Mouse (Mus musculus): ENCODE data around the gene Uhrf1bp1l.
"Not testable (repeated sequence)": the region's sequence is repeated elsewhere in the genome, so short reads cannot be mapped to it uniquely, and the experiment has no call there.

Gene Uhrf1bp1l

DNA sequence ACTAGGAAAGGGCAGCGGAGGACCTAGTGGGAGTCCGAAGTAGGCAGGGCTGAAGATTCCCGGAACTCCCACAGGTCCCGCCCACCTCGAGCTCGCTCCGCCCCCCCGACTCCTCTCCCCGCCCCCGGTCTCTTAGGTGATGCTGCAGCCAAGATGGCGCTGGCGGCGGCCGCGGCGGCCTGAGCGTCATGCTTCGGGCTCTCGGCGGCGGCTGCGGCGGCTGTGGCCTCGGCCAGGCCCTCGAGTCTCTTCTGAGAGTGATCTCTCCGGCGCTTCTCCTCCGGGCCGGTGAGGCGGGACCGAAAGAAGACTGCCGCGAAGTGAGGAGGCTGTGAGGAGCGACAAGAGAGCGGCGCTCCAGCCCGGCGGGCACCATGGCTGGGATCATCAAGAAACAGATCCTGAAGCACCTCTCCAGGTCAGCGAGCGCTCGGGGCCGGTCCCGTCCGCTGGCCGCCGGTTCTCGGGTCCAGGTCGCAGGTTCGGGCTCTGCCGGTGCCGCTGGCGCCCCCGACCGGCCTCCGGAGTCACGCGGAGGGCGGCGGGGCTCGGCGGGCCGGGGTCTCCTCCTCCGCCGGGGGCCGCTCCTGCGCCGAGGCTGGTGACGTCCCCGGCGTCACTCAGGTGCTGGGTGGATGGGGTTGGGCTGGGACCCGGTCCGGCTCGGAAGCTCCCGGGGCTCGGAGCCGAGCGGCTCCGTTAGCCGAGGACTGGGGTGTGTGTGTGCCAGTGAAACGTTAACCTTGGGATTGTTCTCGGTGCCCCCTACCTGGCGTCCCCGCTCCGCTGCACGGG lies at the start of gene Uhrf1bp1l:
Uhrf1bp1l (plus strand) TSS at position 121 of the 795 bp plus-strand sequence.
- peak; percentile 93 for DNase-seq

DNA sequence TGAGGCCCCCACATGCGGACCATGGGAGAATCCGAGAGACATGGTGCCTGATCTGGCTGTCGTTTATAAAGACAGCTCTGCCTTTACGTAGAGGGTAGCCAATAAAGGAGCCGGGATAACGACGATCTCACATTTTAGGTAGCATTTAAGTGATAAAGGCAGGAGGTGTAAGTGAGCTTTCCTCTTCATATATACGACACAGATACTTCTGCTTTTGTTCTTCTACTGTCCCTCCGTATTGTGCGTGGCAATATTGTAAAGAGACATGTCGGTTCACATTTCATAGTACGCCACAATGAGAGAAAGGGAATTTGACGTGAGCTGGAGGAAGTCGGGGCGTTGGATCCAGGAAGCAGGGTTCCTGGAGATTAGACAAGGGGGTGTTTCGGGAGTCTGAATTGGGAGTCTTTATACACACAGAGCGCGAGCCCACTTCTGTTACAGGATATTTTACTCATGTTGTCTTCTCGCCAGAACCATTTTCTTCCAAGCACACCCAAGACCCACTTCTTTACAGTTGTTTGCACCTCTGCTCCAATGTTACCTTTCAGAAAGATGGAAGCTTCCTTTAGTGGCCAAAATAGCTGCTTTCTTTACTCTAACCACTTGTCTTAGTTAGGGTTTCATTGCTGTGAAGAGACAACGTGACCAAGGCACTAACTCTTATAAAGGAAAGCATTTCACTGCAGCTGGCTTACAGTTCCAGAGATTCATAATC lies 49.4 kb upstream of the Uhrf1bp1l start:
- no peak for DNase-seq

DNA sequence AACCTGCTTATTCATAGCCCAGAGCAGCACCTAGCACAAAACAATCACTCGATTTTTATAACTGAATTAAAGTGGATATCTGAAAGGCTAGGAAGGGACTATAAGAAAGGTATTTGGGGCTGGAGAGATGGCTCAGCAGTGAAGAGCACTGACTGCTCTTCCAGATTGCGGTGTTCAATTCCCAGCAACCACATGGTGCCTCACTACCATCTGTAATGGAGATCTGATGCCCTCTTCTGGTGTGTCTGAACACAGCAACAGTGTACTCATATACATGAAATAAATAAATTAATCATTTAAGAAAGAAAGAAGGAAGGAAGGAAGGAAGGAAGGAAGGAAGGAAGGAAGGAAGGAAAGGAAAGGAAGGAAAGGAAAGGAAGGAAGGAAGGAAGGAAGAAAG lies 48.5 kb upstream of the Uhrf1bp1l start:
- not testable (repeated sequence) for DNase-seq

DNA sequence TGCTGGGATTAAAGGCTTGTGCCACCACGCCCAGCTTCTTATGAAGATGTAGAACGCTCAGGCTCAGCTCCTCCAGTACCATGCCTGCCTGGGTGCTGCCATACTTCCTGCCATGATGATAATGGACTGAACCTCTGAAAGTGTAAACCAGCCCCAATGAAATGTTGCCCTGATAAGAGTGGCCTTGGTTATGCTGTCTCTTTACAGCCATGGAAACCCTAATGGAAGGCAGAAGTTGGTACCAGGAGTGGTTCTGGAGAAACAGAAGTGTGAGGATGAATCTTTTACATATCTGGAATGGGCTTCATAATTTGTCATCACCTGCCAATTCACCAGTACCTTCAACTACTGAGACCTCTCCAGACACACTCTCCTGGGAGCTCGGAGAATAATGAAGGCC lies 46.8 kb upstream of the Uhrf1bp1l start:
- DNase-seq = no peak

DNA sequence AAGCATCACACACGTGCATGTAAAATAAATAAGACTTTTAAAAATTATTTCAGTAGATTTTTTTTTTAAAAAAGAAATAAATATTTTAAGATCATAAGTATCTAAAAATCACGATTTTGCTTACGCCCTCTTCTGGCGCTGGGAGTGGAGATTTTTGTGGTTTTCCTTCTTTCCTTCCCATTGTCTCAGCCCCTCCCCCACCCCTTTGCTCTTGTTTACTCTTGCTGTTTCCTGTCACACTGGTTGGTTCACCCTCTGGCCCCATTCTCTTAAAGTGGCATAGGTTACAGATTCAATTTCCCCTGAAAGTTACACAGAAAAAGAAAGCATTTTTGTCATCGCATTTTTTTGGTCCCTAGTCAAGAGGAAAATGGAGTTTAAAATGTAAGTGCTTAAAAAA lies 41.7 kb upstream of the Uhrf1bp1l start:
- no peak for DNase-seq

DNA sequence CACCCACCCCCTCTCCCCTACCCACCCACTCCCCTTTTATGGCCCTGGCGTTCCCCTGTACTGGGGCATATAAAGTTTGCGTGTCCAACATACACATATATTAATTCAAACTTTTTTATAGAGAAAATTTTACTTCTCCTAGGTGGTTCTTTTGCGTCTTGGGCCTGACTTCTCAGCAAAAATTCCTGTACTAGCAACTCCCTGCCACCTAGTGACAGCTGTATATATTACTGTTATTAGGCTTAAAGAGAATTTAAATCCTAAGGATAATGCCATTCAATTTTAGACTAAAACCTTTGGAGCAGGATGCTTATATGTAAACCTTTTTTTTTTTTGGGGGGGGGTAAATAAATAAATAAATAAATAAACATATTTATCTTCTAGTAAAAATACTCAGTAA lies 37.4 kb upstream of the Uhrf1bp1l start:
- DNase-seq = no peak

DNA sequence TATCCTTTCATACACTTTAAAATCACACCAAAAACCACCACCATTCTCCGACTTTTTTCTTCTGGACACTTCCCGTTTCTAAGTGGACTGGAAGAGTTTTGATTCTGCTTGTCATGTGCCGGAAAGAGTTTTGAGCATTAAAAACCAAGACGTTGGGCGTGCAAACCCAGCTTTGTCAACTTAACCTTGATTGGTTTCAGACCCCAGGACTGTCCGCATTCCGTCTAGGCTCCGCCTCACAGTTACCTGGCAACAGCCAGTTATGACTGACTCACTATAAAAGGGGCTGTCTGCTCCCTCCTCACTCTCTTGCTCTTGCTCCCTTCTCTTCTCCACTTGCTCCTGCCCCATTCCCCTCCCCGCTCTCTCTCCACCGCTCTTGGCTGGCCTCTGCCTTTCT lies 36.1 kb upstream of the Uhrf1bp1l start:
- DNase-seq = peak; percentile 10

DNA sequence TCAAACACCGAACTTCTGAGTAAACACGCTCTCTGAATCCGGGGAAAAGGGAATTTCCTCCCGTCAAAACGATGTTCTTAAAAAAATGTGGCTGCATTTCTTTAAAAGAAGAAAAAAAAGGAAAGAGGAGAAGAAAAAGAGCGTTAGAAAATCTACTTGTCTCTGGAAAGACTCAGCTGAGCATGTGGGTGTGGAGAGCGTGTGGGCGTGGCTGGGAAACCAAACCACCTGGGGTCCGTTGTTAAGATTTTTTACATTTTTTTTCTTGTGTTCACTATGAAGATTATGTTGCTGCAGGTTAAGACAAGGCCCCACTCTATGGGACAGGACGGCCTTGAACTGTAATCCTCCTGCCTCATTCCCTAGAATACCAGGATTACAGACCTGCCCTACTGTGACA lies 29.9 kb upstream of the Uhrf1bp1l start:
- DNase-seq = no peak

DNA sequence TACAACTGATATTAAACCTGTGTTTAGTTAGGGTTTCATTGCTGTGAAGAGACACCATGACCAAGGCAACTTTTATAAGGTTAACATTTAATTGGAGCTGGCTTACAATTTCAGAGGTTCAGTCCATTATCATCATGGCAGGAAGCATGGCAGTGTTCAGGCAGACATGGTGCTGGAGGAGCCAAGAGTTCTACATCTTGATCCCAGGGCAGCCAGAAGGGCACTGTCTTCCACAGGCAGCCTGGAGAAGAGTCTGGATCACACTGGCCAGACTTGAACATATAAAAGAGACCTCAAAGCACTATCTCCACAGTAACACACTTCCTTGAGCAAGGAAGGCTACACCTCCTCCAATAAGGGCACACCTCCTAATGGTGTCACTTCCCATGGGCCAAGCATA lies 24.5 kb upstream of the Uhrf1bp1l start:
- DNase-seq = peak; percentile 18

DNA sequence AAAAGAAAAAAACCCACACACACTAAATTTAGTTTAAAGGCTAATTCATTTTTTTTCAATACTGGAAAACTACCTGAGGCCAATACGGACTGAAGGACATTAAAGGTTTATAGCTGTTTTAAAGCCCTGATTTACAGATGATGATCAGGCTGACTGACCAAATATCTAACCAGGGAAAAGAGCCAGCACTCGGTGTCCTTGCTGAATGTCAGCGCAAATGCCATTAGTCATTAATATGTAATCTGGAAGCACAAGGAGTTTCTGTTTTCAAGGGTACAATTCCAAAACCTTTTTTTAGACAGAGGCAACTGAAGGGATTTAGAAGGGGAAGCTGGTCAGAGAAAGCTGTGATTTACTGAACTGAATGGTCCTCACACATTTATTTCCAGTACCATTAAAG lies 24.0 kb upstream of the Uhrf1bp1l start:
- peak; percentile 65 for DNase-seq

DNA sequence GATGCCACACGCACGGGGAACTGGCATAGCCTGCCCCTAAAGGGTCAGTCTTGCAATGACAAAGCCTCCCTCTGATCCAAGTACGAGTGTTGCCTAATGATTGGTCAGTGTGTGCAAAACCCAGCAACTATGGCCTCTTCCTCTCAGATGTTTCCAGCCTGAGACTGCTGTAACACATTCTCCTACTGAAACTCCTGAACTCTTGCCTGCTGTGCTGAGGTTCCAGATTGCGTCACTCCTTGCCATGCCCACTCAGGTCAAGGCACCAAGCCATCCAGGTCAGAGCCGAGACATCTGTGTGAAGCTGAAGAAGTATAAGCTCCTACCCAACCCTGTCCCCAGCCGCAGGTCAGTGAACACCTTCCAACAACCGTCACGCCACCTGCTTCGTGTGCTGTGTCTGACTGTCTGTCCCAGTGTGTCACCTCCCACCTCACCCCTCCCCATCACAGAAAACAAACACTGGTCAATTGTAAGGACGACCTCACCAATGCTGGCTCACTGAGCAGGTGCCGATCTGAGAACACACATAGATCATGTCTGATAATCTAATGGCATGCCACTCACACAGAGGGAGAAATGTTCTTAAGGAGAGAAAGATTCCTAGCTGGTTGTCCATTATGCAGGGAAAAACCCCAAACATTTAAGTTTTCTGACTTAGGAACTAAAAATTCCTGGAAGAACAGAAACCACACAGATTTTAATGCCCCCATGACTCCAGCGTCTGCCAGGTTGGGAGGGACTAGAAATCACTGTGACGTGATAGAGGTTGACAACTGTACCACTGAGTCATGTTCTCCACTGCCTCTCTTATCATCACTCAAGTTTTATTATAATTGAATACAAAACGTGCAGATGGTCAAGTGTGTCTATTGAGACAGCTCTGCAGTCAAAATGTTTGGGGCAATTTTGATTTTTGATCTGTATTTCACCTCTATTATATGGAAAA lies 22.3 kb upstream of the Uhrf1bp1l start:
- peak; percentile 56 for DNase-seq

DNA sequence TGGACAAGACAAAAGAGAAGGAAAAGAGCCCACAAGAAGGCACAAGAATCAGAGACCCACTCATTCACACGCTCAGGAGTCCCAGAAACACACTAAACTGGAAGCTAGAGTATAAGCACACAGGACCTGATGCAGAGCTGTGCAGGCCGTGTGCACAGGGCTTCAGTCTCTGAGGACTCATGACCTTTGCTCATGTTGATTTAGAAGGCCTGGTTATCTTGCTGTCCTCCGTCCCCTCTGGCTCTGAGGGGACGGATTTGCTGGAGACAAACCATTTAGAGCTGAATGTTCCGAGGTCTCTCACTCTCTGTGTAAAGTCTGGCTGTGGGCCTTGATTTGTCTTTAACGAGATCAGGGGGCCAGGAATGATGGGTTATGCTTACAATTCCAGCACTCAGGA lies 14.4 kb upstream of the Uhrf1bp1l start:
- DNase-seq = no peak

DNA sequence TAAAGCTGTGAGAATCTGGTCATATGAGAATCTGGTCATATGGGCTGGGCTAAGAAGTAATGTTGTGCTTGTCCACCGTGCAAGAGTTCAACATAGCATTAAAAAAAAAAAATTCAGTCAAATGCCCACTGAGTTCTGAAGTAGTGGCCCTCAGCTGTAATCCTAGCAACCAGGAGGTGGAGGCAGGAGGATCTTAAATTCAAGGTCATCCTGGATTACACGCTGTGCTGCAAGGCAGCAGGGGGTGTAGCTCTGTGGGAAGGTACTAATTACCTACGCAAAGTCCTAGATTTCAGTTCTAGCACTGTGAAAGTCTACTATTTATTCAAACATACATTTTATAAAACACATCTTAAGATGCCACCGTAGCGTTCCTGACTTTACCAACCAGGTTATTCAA lies 13.4 kb upstream of the Uhrf1bp1l start:
- DNase-seq = no peak

DNA sequence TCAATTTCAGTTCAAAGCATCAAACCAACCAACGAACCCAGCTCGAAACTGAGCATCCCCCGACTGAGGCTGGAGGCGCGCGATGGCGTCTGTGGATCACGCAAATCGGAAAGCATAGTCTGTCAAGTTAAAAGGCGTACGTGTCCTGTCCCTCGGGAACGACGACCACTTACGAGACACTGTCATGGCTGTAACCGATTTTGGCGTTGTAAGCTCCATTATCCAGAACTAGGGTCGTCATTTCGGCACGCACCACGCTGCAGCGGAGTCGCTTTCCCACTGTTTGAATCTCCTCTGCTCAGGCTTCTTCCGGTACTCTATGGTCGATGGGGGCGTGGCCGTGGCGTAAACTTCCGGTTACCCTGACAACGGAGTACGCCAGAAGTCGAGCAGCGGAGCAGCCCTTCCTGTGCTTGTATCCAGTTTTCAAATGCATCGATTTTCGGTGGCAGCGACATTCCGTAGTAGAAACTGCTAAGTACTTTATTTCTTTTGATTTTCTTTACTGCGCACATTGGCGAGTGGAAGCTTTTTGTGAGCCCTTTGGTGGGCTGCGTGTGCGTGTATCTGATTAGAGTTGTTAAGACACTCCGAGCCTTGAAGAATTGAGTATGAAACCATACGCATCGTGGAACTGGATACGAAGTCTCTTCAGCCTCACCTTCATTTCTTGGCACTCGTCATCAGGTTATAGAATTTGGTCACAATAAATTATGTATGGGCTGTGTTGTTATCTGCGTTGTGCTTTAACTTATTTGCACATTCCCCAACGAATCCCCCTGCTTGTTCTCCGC lies 12.6 kb upstream of the Uhrf1bp1l start, which contains the start of gene Actr6:
Actr6 (minus strand) TSS at position 295 of the 794 bp plus-strand sequence.
- peak; percentile 94 for DNase-seq

DNA sequence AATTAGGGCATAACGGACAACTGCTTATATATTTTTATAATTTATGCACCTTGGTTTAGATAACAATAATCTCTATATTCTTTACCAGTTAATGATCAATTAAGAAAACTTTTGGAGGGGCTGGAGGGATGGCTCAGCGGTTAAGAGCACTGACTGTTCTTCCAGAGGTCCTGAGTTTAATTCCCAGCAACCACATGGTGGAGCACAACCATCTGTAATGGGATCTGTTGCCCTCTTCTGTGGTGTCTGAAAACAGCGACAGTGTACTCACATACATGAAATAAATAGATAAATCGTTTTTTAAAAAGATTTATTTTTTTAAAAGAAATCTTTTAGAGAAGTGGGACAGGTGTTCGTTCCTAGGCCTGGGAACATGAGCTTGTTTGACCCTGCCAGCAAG lies 7.7 kb upstream of the Uhrf1bp1l start:
- DNase-seq = no peak

DNA sequence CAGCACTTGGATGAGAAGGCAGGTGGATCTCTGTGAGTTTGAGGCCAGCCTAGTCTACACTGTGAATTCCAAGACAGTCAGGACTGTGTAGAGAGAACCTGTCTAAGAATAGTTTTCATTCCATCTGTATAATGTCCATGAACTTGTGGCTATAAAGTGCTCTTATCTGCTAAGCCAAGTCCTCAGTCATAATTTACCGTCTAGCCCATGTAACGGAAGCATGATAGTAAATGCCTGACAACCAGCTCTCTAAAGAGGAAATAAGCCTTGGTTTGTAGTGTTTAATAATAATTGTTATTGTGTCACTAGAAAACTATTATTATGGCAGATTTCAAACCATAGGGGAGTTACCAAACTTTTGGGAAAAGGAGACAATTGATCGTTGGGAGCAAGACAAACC lies 6.9 kb upstream of the Uhrf1bp1l start:
- DNase-seq = no peak

DNA sequence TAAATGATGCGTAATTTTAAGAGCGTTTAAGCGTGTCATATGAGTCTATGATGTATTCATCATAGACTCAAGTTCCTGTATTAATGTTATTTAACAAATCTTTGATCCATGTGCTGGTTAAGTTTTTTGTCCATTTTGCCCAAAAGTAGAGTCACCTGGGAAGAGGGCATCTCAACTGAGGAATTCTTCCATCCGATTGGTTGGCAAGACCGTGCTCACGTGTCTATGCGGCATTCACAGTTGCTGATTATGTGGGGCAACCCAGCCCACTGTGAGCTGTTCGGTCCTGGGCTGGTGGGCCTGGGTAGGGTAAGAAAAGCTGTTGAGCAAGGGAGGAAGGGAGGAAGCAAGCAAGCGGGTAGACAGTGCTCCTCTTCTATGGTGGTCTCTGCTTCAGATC lies 6.4 kb upstream of the Uhrf1bp1l start:
- no peak for DNase-seq

DNA sequence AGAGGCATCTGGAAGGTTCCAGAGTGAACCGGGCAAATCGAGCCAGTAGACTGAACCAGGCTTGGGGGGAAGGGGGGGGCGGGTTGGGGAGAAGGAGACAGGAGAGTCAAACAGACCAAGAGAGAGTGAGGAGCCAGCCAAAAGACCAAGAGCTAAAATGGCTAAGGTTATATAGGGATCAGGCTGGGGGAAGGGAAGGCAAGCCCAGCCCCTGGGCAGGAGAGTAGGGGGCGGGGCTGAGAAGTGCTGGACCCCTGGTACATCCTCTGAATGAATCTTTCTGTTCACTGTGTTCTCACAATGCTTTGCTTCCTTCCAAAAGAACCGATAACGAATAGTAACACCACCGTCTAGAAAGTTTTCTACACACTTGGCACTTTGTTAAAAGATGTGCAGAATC lies 5.1 kb upstream of the Uhrf1bp1l start:
- no peak for DNase-seq

DNA sequence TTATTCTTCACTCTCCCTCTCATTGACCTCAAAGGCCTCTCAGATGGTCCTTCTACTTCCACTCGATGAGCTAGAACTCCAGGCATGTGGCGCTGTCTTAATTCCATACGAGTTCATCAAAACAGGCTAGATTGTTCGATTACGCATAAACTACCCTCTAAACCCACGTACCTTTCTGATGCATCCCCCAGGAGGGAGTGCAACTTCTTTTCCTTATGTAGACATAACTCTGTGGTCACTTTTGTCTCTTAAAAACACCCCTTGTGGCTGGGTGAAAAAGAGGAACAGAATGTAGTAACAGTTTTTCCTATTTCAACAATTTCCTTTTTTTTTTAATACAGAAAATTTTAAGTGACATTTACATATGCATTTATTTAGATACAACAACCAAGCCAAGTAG lies 3.8 kb upstream of the Uhrf1bp1l start:
- no peak for DNase-seq

DNA sequence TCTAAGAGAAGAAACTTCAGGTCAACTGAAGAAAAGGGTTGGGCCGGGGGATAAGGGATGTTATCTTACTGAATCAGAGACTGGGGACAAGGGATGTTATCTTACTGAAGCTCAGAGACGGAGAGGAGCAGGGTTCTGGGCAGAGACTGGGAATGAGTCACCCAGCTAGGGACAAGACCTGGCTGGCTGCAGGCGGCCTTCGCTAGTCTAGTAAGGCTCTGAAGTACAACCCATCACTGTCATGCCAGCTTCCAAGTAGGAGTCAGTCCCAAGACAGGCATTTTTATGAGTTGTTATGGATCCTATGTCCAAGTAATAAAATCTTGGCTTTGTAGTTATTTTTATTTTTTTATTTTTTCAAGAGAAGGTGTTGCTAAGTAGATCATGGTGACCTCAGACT lies 1.5 kb upstream of the Uhrf1bp1l start:
- no peak for DNase-seq

DNA sequence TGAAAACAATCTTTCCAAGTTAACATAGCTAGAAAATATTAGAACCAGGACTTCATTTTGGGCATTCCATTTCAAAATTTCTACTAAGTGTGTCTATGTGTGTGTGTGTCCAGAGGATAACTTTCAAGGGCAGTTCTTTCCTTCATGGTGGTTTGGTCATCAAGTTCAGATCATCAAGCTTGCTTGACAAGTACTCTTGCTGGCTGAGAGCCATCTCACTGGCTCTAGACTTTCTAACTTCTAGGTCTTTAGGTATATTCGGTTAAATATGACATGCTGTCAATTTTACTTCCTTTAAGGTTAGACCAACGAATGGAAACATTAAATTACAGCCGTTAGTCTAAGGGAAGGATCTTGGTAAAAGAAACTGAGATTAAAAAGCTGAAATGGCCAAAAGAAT lies 450 bp upstream of the Uhrf1bp1l start:
- no peak for DNase-seq

DNA sequence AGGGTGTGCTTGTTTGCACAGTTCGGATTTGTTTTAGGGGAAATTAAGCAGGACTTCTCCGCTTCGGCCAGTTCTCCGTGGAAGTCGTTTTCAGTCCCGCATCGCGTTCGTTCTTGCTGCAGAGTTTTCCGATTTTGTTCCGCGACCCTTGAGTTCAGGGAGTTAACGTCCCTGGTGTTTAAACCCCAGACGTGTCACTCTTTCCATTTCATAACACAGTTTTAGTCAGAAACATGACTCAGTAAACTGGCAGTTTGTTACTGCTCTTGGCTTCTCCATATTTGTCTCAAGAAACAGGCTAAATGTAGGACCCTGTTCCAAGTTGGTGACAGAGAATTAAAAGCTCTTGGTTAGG lies 852 bp downstream of the Uhrf1bp1l start:
- no peak for DNase-seq

DNA sequence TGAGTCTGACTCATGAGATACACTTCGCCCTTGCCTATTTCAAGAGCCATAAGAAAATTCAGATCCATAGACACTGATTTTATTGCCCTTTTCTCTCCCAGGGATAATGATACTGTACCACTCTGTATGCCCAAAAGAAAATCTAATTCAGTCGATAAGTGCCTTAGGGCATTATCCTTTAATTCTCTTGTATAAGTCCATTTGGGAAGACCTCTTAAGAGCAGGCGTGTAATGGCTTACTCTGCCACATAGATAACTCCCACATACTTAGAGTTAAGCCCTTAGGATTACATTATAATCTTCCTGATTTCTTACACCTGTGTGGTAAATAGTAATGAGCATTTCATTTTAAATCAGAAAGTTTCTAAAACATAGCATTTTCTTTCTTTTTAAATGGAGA lies 1.8 kb downstream of the Uhrf1bp1l start:
- DNase-seq = no peak

All from kidney, adult 18-20 months (tissue).